8 mouse cellular contexts compared by ENCODE assay signal in genomic region chr15:79028237-79028738, GRCm38 (mm10). TPM values are rescaled to one million over a fixed set of nuclear protein-coding genes. Genes with fewer than 3 reads are reported as not detected.
DNase-seq lines count a peak whose midpoint lies in the region; ATAC-seq and TF ChIP-seq lines count a peak whose summit lies in the region.

H1f0 (plus strand) TSS chr15:79028450.

- DNase-seq in c-Kit-positive CD71-negative TER-119-negative erythroid progenitor cells, embryonic 14.5 days (ENCODE audit: low read depth), result peak; percentile 70
- DNase-seq in kidney, postnatal 36 days, result peak; percentile 94 to 97
- peak in 2 of 3 experiments; percentile 28 to 50 for DNase-seq in liver, embryonic 14.5 days (ENCODE audit: low read depth in 3 of 3, low spot score in 3 of 3)
- DNase-seq in neural tube, embryonic 10.5 days (ENCODE audit: extremely low spot score, low spot score), result peak; percentile 99

- H3K4me2 ChIP-seq in forebrain, embryonic 12.5 days, result peak within 1 kb of the TSS; percentile 96
- H3K4me2 ChIP-seq in heart, embryonic 16.5 days (ENCODE audit: low read depth, low read length), result peak within 1 kb of the TSS; percentile 88
- peak within 1 kb of the TSS; percentile 81 for H3K4me2 ChIP-seq in liver, embryonic 14.5 days (ENCODE audit: low read depth)
- H3K4me2 ChIP-seq in stomach, embryonic 15.5 days, result peak within 1 kb of the TSS; percentile 80

- no peaks in the 10 kb centered on the region for H3K36me3 ChIP-seq in forebrain, embryonic 12.5 days (replicated peaks)
- H3K36me3 ChIP-seq in heart, embryonic 16.5 days (ENCODE audit: control insufficient read depth, insufficient read depth), result no peaks in the 10 kb centered on the region
- no peaks in the 10 kb centered on the region for H3K36me3 ChIP-seq in liver, embryonic 14.5 days (replicated peaks; ENCODE audit: control insufficient read depth, insufficient read depth, low read depth)
- no peaks in the 10 kb centered on the region for H3K36me3 ChIP-seq in stomach, embryonic 15.5 days

- peak within 1 kb of the TSS; percentile 100 for H3K9ac ChIP-seq in forebrain, embryonic 12.5 days
- peak within 1 kb of the TSS; percentile 100 for H3K9ac ChIP-seq in heart, embryonic 16.5 days (ENCODE audit: low read length)
- peak within 1 kb of the TSS; percentile 81 for H3K9ac ChIP-seq in liver, embryonic 14.5 days (replicated peaks)
- peak within 1 kb of the TSS; percentile 97 for H3K9ac ChIP-seq in stomach, embryonic 15.5 days

- H3K4me3 ChIP-seq in forebrain, embryonic 12.5 days (replicated peaks), result peak within 1 kb of the TSS; percentile 69
- H3K4me3 ChIP-seq in heart, embryonic 16.5 days (ENCODE audit: low read length), result peak within 1 kb of the TSS; percentile 83
- peak within 1 kb of the TSS; percentile 57 to 63 for H3K4me3 ChIP-seq in liver, embryonic 14.5 days (ENCODE audit: insufficient read depth in 1 of 2, low read depth in 2 of 2, low read length in 2 of 2)
- peak within 1 kb of the TSS; percentile 83 for H3K4me3 ChIP-seq in stomach, embryonic 15.5 days (replicated peaks)

- H3K9me3 ChIP-seq in forebrain, embryonic 12.5 days, result no peaks in the 10 kb centered on the region
- no peaks in the 10 kb centered on the region for H3K9me3 ChIP-seq in heart, embryonic 16.5 days (replicated peaks; ENCODE audit: control insufficient read depth, low read length)
- H3K9me3 ChIP-seq in liver, embryonic 14.5 days (ENCODE audit: control insufficient read depth, low read length), result no peaks in the 10 kb centered on the region
- no peaks in the 10 kb centered on the region for H3K9me3 ChIP-seq in stomach, embryonic 15.5 days

- TF ChIP-seq CTCF in liver, embryonic 14.5 days (IDR thresholded peaks at IDR 0.05; ENCODE audit: low read depth), result no peak

- no peak for TF ChIP-seq EP300 in liver, embryonic 14.5 days (IDR thresholded peaks at IDR 0.05; ENCODE audit: low read depth)

- peak within 1 kb of the TSS; percentile 96 for H3K27ac ChIP-seq in forebrain, embryonic 12.5 days
- peak within 1 kb of the TSS; percentile 96 for H3K27ac ChIP-seq in heart, embryonic 16.5 days (ENCODE audit: low read length)
- peak within 1 kb of the TSS; percentile 13; the same call in 1 of the 2 replicates for H3K27ac ChIP-seq in liver, embryonic 14.5 days
- H3K27ac ChIP-seq in stomach, embryonic 15.5 days, result peak within 1 kb of the TSS; percentile 97

- under 1% methylated on average over 57 of the region's 58 CpGs for WGBS in forebrain, embryonic 12.5 days
- under 1% methylated on average over 57 of the region's 58 CpGs for WGBS in heart, embryonic 16.5 days
- WGBS in liver, embryonic 14.5 days (ENCODE audit: insufficient replicate concordance), result under 1% methylated on average over 58 of the region's 58 CpGs
- WGBS in stomach, embryonic 15.5 days, result under 1% methylated on average over 58 of the region's 58 CpGs

- ATAC-seq in CD4-positive, CD25-positive, alpha-beta regulatory T cell, adult 4 months, result peak; percentile 76
- peak; percentile 85 for ATAC-seq in forebrain, embryonic 12.5 days (ENCODE audit: low FRiP score)
- peak; percentile 78 for ATAC-seq in heart, embryonic 16.5 days (replicated peaks; ENCODE audit: extremely low read depth, insufficient read depth, low FRiP score)
- ATAC-seq in liver, embryonic 14.5 days (ENCODE audit: insufficient read depth), result peak; percentile 63
- ATAC-seq in stomach, embryonic 15.5 days (ENCODE audit: insufficient read depth, low FRiP score, low read depth), result peak; percentile 65

- H3K4me1 ChIP-seq in forebrain, embryonic 12.5 days, result peaks cover 58% of the 10 kb centered on the region
- peaks cover 21% of the 10 kb centered on the region for H3K4me1 ChIP-seq in heart, embryonic 16.5 days (ENCODE audit: control insufficient read depth, insufficient read depth, low read length)
- peaks cover 0 to 5% of the 10 kb centered on the region in 2 experiments; a peak in 3 of 4 replicates for H3K4me1 ChIP-seq in liver, embryonic 14.5 days (replicated peaks; ENCODE audit: control insufficient read depth in 2 of 2, insufficient read depth in 2 of 2, low read length in 1 of 2)
- peaks cover 29% of the 10 kb centered on the region for H3K4me1 ChIP-seq in stomach, embryonic 15.5 days

- H3K27me3 ChIP-seq in forebrain, embryonic 12.5 days, result peaks cover 18% of the 10 kb centered on the region; the same call in 1 of the 2 replicates
- H3K27me3 ChIP-seq in heart, embryonic 16.5 days (ENCODE audit: control insufficient read depth, insufficient read depth, low read length), result 0 out of 2 replicates have a peak, but pooled peaks cover 2% of the 10 kb centered on the region
- peaks cover 65% of the 10 kb centered on the region for H3K27me3 ChIP-seq in liver, embryonic 14.5 days (ENCODE audit: control insufficient read depth, insufficient read depth, low read length)
- no peaks in the 10 kb centered on the region for H3K27me3 ChIP-seq in stomach, embryonic 15.5 days (replicated peaks)

RNA-seq across cellular contexts. Expression of gene H1f0, which starts in this region (rescaled TPM):
- polyA plus RNA-seq in CD4-positive, CD25-positive, alpha-beta regulatory T cell, adult 4 months (2017; shearing (Covaris generic)), result 10 to 100 TPM; 20.7 to 33.3 TPM
- 638 and 696 TPM in 2 replicates for polyA plus RNA-seq in forebrain, embryonic 12.5 days (2016; fragmentation: Nextera tagmentation; extraction: Ambion mirVana)
- polyA plus RNA-seq in heart, embryonic 16.5 days (2015; fragmentation: Nextera tagmentation; extraction: Ambion mirVana), result 301 and 315 TPM in 2 replicates
- polyA plus RNA-seq in liver, embryonic 14.5 days (2012; rRNA removed), result 53.1 and 65.2 TPM in 2 replicates
- polyA plus RNA-seq in liver, embryonic 14.5 days (2014; fragmentation: Nextera tagmentation; extraction: Ambion mirVana), result 47.8 and 52.8 TPM in 2 replicates
- polyA plus RNA-seq in stomach, embryonic 15.5 days (2015; fragmentation: Nextera tagmentation; extraction: Ambion mirVana), result 546 and 587 TPM in 2 replicates

Comparison
In these comparisons a context has a peak if more than half of its experiments do, and no peak if none do; other contexts are left out.
1. Peak in every context shown above with its lines: DNase-seq, ATAC-seq, H3K4me3 ChIP-seq and H3K27ac ChIP-seq.
2. DNase-seq: peak in every context shown above with its lines; median percentile 99 in neural tube, embryonic 10.5 days; 96 in kidney, postnatal 36 days; 70 in c-Kit-positive CD71-negative TER-119-negative erythroid progenitor cells, embryonic 14.5 days; 39 in liver, embryonic 14.5 days.
3. H3K27ac ChIP-seq: peak in every context shown above with its lines; median percentile 97 in stomach, embryonic 15.5 days; 96 in forebrain, embryonic 12.5 days; 96 in heart, embryonic 16.5 days; 13 in liver, embryonic 14.5 days.